In genomic region chr3:66982181-66982911, GRCm38 (mm10) we compare ENCODE assay signal across 7 mouse cellular contexts. TPM values are rescaled to one million over a fixed set of nuclear protein-coding genes. Genes with fewer than 3 reads are reported as not detected.
A peak's percentile ranks its signal among the peaks of the same experiment; 100 is the strongest.
DNase-seq lines count a peak whose midpoint lies in the region; ATAC-seq and TF ChIP-seq lines count a peak whose summit lies in the region.

No protein-coding gene starts in this region.

- H3K9me3 ChIP-seq in heart, embryonic 13.5 days: no peaks in the 10 kb centered on the region
- H3K9me3 ChIP-seq in kidney, postnatal 0 days (replicated peaks; ENCODE audit: low read length): no peaks in the 10 kb centered on the region

- 0 out of 2 replicates have a peak overlapping the region, but pooled peaks have one; percentile 75 for H3K9ac ChIP-seq in heart, embryonic 13.5 days
- no peak overlapping the region for H3K9ac ChIP-seq in kidney, postnatal 0 days (ENCODE audit: low read depth, low read length)

- DNase-seq in spleen, adult 2 months (ENCODE audit: low read depth in 1 of 2, low spot score in 2 of 2): peak in 1 of 2 experiments; percentile 12
- no peak for DNase-seq in spleen, adult 12 weeks (ENCODE audit: low spot score)
- DNase-seq in kidney, postnatal 0 days (ENCODE audit: low spot score): peak; percentile 31
- DNase-seq in frontal cortex, adult 2 months (ENCODE audit: extremely low spot score in 1 of 2, low spot score in 1 of 2): no peak

- ATAC-seq in heart, embryonic 13.5 days (ENCODE audit: extremely low read depth, insufficient number of reproducible peaks, low FRiP score, low TSS enrichment): no peak
- ATAC-seq in kidney, postnatal 0 days (replicated peaks; ENCODE audit: low FRiP score, low read depth): no peak
- ATAC-seq in monocyte, adult 5-6 weeks (replicated peaks; ENCODE audit: insufficient number of reproducible peaks, low FRiP score, low TSS enrichment, poor library complexity, severe bottlenecking): 0 out of 2 replicates have a peak, but pooled peaks have one; percentile 21

- WGBS in spleen, adult 2 months: 3% methylated on average over 29 of the region's 29 CpGs
- 1% methylated on average over 29 of the region's 29 CpGs for WGBS in heart, embryonic 13.5 days
- WGBS in kidney, postnatal 0 days: under 1% methylated on average over 29 of the region's 29 CpGs

- H3K36me3 ChIP-seq in spleen, adult 2 months (ENCODE audit: control insufficient read depth, insufficient read depth, low read length): no peaks in the 10 kb centered on the region
- no peaks in the 10 kb centered on the region for H3K36me3 ChIP-seq in heart, embryonic 13.5 days
- H3K36me3 ChIP-seq in kidney, postnatal 0 days (ENCODE audit: insufficient read depth, low read length): no peaks in the 10 kb centered on the region

- no peak for TF ChIP-seq CTCF in spleen, adult 2 months (IDR thresholded peaks at IDR 0.05; ENCODE audit: extremely low read depth, insufficient read depth, insufficient read length, insufficient replicate concordance)
- no peak for TF ChIP-seq CTCF in bone marrow macrophage, adult 2 months (IDR thresholded peaks at IDR 0.05; ENCODE audit: low read depth, low read length)
- TF ChIP-seq CTCF in kidney, postnatal 0 days (IDR thresholded peaks at IDR 0.05; ENCODE audit: low read depth): no peak

- H3K27me3 ChIP-seq in spleen, adult 2 months (ENCODE audit: control insufficient read depth, insufficient read depth, low read length): peaks cover 34% of the 10 kb centered on the region
- H3K27me3 ChIP-seq in heart, embryonic 13.5 days (replicated peaks): peaks cover 67% of the 10 kb centered on the region
- peaks cover 62% of the 10 kb centered on the region for H3K27me3 ChIP-seq in kidney, postnatal 0 days (ENCODE audit: insufficient read depth, low read length)

- H3K4me2 ChIP-seq in heart, embryonic 13.5 days: peak overlapping the region; percentile 93
- peak overlapping the region; percentile 25 for H3K4me2 ChIP-seq in kidney, postnatal 0 days (ENCODE audit: low read length)

- H3K27ac ChIP-seq in spleen, adult 2 months (ENCODE audit: insufficient read depth, low read length): no peak overlapping the region
- no peak overlapping the region for H3K27ac ChIP-seq in bone marrow macrophage, adult 2 months (ENCODE audit: insufficient read depth, low read depth, low read length)
- H3K27ac ChIP-seq in heart, embryonic 13.5 days (replicated peaks): no peak overlapping the region; the same call in 1 of the 2 replicates
- H3K27ac ChIP-seq in kidney, postnatal 0 days: no peak overlapping the region

- peak overlapping the region; percentile 36; the same call in 1 of the 2 replicates for H3K4me3 ChIP-seq in spleen, adult 2 months (ENCODE audit: extremely low read depth, insufficient read depth, insufficient read length)
- peak overlapping the region; percentile 32 for H3K4me3 ChIP-seq in bone marrow macrophage, adult 2 months (ENCODE audit: insufficient read depth, low read length)
- H3K4me3 ChIP-seq in heart, embryonic 13.5 days: peak overlapping the region; percentile 64
- peak overlapping the region; percentile 2; the same call in 1 of the 2 replicates for H3K4me3 ChIP-seq in kidney, postnatal 0 days (replicated peaks; ENCODE audit: low read depth, low read length)

- no peak for TF ChIP-seq POLR2A in spleen, adult 2 months (IDR thresholded peaks at IDR 0.05; ENCODE audit: low read depth, low read length)
- no peak for TF ChIP-seq POLR2A in bone marrow macrophage, adult 2 months (IDR thresholded peaks at IDR 0.05; ENCODE audit: borderline replicate concordance, low read depth, low read length)

- peaks cover 8% of the 10 kb centered on the region for H3K4me1 ChIP-seq in spleen, adult 2 months (ENCODE audit: control insufficient read depth, insufficient read depth, insufficient read length)
- H3K4me1 ChIP-seq in bone marrow macrophage, adult 2 months (ENCODE audit: control insufficient read depth, insufficient read depth, low read length): 0 out of 2 replicates have a peak, but pooled peaks cover 11% of the 10 kb centered on the region
- H3K4me1 ChIP-seq in heart, embryonic 13.5 days: peaks cover 40% of the 10 kb centered on the region
- H3K4me1 ChIP-seq in kidney, postnatal 0 days (replicated peaks; ENCODE audit: insufficient read depth, low read length): peaks cover 13% of the 10 kb centered on the region

RNA-seq across cellular contexts. Expression of gene Shox2, which starts 0.8 kb away (rescaled TPM):
- polyA plus RNA-seq in spleen, adult 2 months (2012; rRNA removed): not detected in 2 replicates
- 0.50 and 1.1 TPM in 2 replicates for polyA plus RNA-seq in bone marrow macrophage, adult 2 months (2012; ENCODE audit: insufficient read depth, insufficient read length, missing spikeins)
- 5.8 and 7.8 TPM in 2 replicates for polyA plus RNA-seq in heart, embryonic 13.5 days (2015; fragmentation: Nextera tagmentation; extraction: Ambion mirVana)
- 0.17 TPM in 1 of 2 replicates, not detected in the other for polyA plus RNA-seq in kidney, postnatal 0 days (2015; fragmentation: Nextera tagmentation; extraction: Ambion mirVana)
- 0.10 to 0.29 TPM in 2 of 3 replicates, not detected in the other for total RNA-seq in monocyte, adult 5-6 weeks (2017)
- 0.06 TPM in 1 of 2 replicates, not detected in the other for polyA plus RNA-seq in frontal cortex, adult 2 months (2012; rRNA removed)

RNA-seq across cellular contexts. Expression of gene Rsrc1, which starts 1.2 kb away (rescaled TPM):
- 2.1 and 2.2 TPM in 2 replicates for polyA plus RNA-seq in spleen, adult 2 months (2012; rRNA removed)
- 36.8 and 39.2 TPM in 2 replicates for polyA plus RNA-seq in bone marrow macrophage, adult 2 months (2012; ENCODE audit: insufficient read depth, insufficient read length, missing spikeins)
- polyA plus RNA-seq in heart, embryonic 13.5 days (2015; fragmentation: Nextera tagmentation; extraction: Ambion mirVana): 22.3 and 22.4 TPM in 2 replicates
- 26.6 and 29.6 TPM in 2 replicates for polyA plus RNA-seq in kidney, postnatal 0 days (2015; fragmentation: Nextera tagmentation; extraction: Ambion mirVana)
- 31.7 to 43.5 TPM (median 36.8 TPM) in 3 replicates for total RNA-seq in monocyte, adult 5-6 weeks (2017)
- 22.2 and 24.0 TPM in 2 replicates for polyA plus RNA-seq in frontal cortex, adult 2 months (2012; rRNA removed)

Comparison
In these comparisons a context has a peak if more than half of its experiments do, and no peak if none do; other contexts are left out.
1. H3K4me3 ChIP-seq: peak in every context shown above with its lines; median percentile 64 in heart, embryonic 13.5 days; 36 in spleen, adult 2 months; 32 in bone marrow macrophage, adult 2 months; 2 in kidney, postnatal 0 days.